Mouse (Mus musculus): ENCODE measurements around the gene Sim2. TPM values are rescaled to one million over a fixed set of nuclear protein-coding genes. Genes with fewer than 3 reads are reported as not detected.

Gene Sim2
- polyA plus RNA-seq, 1 experiment from 2014 or later, result 0.16 TPM

- no peak overlapping the region for H3K9ac ChIP-seq (ENCODE audit: low read length)
- H3K27me3 ChIP-seq (ENCODE audit: control insufficient read depth, insufficient read depth, low read length), result no peaks in the 10 kb centered on the region
- ATAC-seq (ENCODE audit: insufficient read depth, low FRiP score, low TSS enrichment), result no peak
- no peak overlapping the region for H3K4me3 ChIP-seq (ENCODE audit: low read depth, low read length)
- no peaks in the 10 kb centered on the region for H3K9me3 ChIP-seq (ENCODE audit: control insufficient read depth, low read length)
- WGBS, result 73% methylated on average over 10 of the region's 10 CpGs
- H3K4me2 ChIP-seq (ENCODE audit: low read depth), result no peak overlapping the region
- H3K27ac ChIP-seq (ENCODE audit: low read depth, low read length), result no peak overlapping the region
- no peak for DNase-seq (ENCODE audit: low spot score)
- peaks cover 6% of the 10 kb centered on the region for H3K4me1 ChIP-seq (ENCODE audit: control insufficient read depth, insufficient read depth, low read length)
- H3K36me3 ChIP-seq (ENCODE audit: control insufficient read depth, insufficient read depth, low read length), result no peaks in the 10 kb centered on the region
These were observed 56.0 kb downstream of the Sim2 start for GRCm38 (mm10) chr16:94140746-94141145.

- Histone ChIP-seq H3K27ac (ENCODE audit: low read depth, low read length) (no peak overlapping the region), H3K4me1 (ENCODE audit: control insufficient read depth, insufficient read depth, low read length) (peaks cover 9% of the 10 kb centered on the region), H3K4me3 (ENCODE audit: low read depth, low read length) (no peak overlapping the region), H3K4me2 (ENCODE audit: low read depth) (no peak overlapping the region), H3K27me3 (ENCODE audit: control insufficient read depth, insufficient read depth, low read length) (no peaks in the 10 kb centered on the region), H3K9me3 (ENCODE audit: control insufficient read depth, low read length) (no peaks in the 10 kb centered on the region), H3K36me3 (ENCODE audit: control insufficient read depth, insufficient read depth, low read length) (no peaks in the 10 kb centered on the region), H3K9ac (ENCODE audit: low read length) (no peak overlapping the region)
- 24% methylated on average over 10 of the region's 10 CpGs for WGBS
- ATAC-seq (ENCODE audit: insufficient read depth, low FRiP score, low TSS enrichment) (no peak), DNase-seq (ENCODE audit: low spot score) (no peak)
These were observed 58.6 kb downstream of the Sim2 start for GRCm38 (mm10) chr16:94143325-94143724.

- DNase-seq (ENCODE audit: low spot score), result no peak
- Histone ChIP-seq H3K4me3 (ENCODE audit: low read depth, low read length) (no peak overlapping the region), H3K27me3 (ENCODE audit: control insufficient read depth, insufficient read depth, low read length) (no peaks in the 10 kb centered on the region), H3K27ac (ENCODE audit: low read depth, low read length) (no peak overlapping the region), H3K36me3 (ENCODE audit: control insufficient read depth, insufficient read depth, low read length) (no peaks in the 10 kb centered on the region), H3K4me1 (ENCODE audit: control insufficient read depth, insufficient read depth, low read length) (peaks cover 9% of the 10 kb centered on the region), H3K9ac (ENCODE audit: low read length) (no peak overlapping the region), H3K9me3 (ENCODE audit: control insufficient read depth, low read length) (no peaks in the 10 kb centered on the region), H3K4me2 (ENCODE audit: low read depth) (peak overlapping the region; percentile 5; the same call in 1 of the 2 replicates)
- 48% methylated on average over 11 of the region's 11 CpGs for WGBS
- no peak for ATAC-seq (ENCODE audit: insufficient read depth, low FRiP score, low TSS enrichment)
These were observed 63.4 kb downstream of the Sim2 start for GRCm38 (mm10) chr16:94148139-94148538.

GRCm38 (mm10) chr16:94150125-94151103 lies 65.7 kb downstream of the Sim2 start:
- Histone ChIP-seq H3K4me2 (ENCODE audit: low read depth) (no peak overlapping the region), H3K27me3 (ENCODE audit: control insufficient read depth, insufficient read depth, low read length) (no peaks in the 10 kb centered on the region), H3K4me1 (ENCODE audit: control insufficient read depth, insufficient read depth, low read length) (peaks cover 10% of the 10 kb centered on the region), H3K9me3 (ENCODE audit: control insufficient read depth, low read length) (no peaks in the 10 kb centered on the region), H3K4me3 (ENCODE audit: low read depth, low read length) (no peak overlapping the region), H3K36me3 (ENCODE audit: control insufficient read depth, insufficient read depth, low read length) (no peaks in the 10 kb centered on the region), H3K9ac (ENCODE audit: low read length) (no peak overlapping the region), H3K27ac (ENCODE audit: low read depth, low read length) (no peak overlapping the region)
- DNase-seq (ENCODE audit: low spot score) (no peak), ATAC-seq (ENCODE audit: insufficient read depth, low FRiP score, low TSS enrichment) (no peak)
- WGBS, result 74% methylated on average over 15 of the region's 15 CpGs

- no peak overlapping the region for H3K9ac ChIP-seq (ENCODE audit: low read length)
These were observed 70.4 kb downstream of the Sim2 start for GRCm38 (mm10) chr16:94155041-94155653.

GRCm38 (mm10) chr16:94157819-94158218 lies 73.1 kb downstream of the Sim2 start:
- WGBS, result 72% methylated on average over 8 of the region's 8 CpGs
- no peak overlapping the region for H3K4me2 ChIP-seq (ENCODE audit: low read depth)
- no peaks in the 10 kb centered on the region for H3K36me3 ChIP-seq (ENCODE audit: control insufficient read depth, insufficient read depth, low read length)
- no peaks in the 10 kb centered on the region for H3K27me3 ChIP-seq (ENCODE audit: control insufficient read depth, insufficient read depth, low read length)
- DNase-seq (ENCODE audit: low spot score), result no peak
- no peaks in the 10 kb centered on the region for H3K9me3 ChIP-seq (ENCODE audit: control insufficient read depth, low read length)
- no peak overlapping the region for H3K9ac ChIP-seq (ENCODE audit: low read length)
- no peak for ATAC-seq (ENCODE audit: insufficient read depth, low FRiP score, low TSS enrichment)
- peaks cover 16% of the 10 kb centered on the region for H3K4me1 ChIP-seq (ENCODE audit: control insufficient read depth, insufficient read depth, low read length)
- H3K4me3 ChIP-seq (ENCODE audit: low read depth, low read length), result no peak overlapping the region
- H3K27ac ChIP-seq (ENCODE audit: low read depth, low read length), result no peak overlapping the region

More at GRCm38 (mm10) chr16:94155041-94155653, 70.4 kb downstream of the Sim2 start:
- no peak overlapping the region for H3K27ac ChIP-seq (ENCODE audit: low read depth, low read length)
- ATAC-seq (ENCODE audit: insufficient read depth, low FRiP score, low TSS enrichment) (no peak), DNase-seq (ENCODE audit: low spot score) (no peak)
- no peaks in the 10 kb centered on the region for H3K9me3 ChIP-seq (ENCODE audit: control insufficient read depth, low read length)
- H3K27me3 ChIP-seq (ENCODE audit: control insufficient read depth, insufficient read depth, low read length), result no peaks in the 10 kb centered on the region
- H3K4me1 ChIP-seq (ENCODE audit: control insufficient read depth, insufficient read depth, low read length), result peaks cover 14% of the 10 kb centered on the region
- H3K4me3 ChIP-seq (ENCODE audit: low read depth, low read length), result no peak overlapping the region
- 26% methylated on average over 14 of the region's 14 CpGs for WGBS
- no peaks in the 10 kb centered on the region for H3K36me3 ChIP-seq (ENCODE audit: control insufficient read depth, insufficient read depth, low read length)
- no peak overlapping the region for H3K4me2 ChIP-seq (ENCODE audit: low read depth)

GRCm38 (mm10) chr16:94162000-94162399 lies 77.3 kb downstream of the Sim2 start:
- H3K9ac ChIP-seq (ENCODE audit: low read length), result no peak overlapping the region
- no peak overlapping the region for H3K4me2 ChIP-seq (ENCODE audit: low read depth)
- ATAC-seq (ENCODE audit: insufficient read depth, low FRiP score, low TSS enrichment) (no peak), DNase-seq (ENCODE audit: low spot score) (no peak)
- H3K27me3 ChIP-seq (ENCODE audit: control insufficient read depth, insufficient read depth, low read length), result no peaks in the 10 kb centered on the region
- H3K27ac ChIP-seq (ENCODE audit: low read depth, low read length), result no peak overlapping the region
- no peak overlapping the region for H3K4me3 ChIP-seq (ENCODE audit: low read depth, low read length)
- 45% methylated on average over 6 of the region's 6 CpGs for WGBS
- H3K36me3 ChIP-seq (ENCODE audit: control insufficient read depth, insufficient read depth, low read length), result no peaks in the 10 kb centered on the region
- H3K4me1 ChIP-seq (ENCODE audit: control insufficient read depth, insufficient read depth, low read length), result 0 out of 2 replicates have a peak, but pooled peaks cover 5% of the 10 kb centered on the region
- no peaks in the 10 kb centered on the region for H3K9me3 ChIP-seq (ENCODE audit: control insufficient read depth, low read length)

- no peaks in the 10 kb centered on the region for H3K9me3 ChIP-seq (ENCODE audit: control insufficient read depth, low read length)
- DNase-seq (ENCODE audit: low spot score) (no peak), ATAC-seq (ENCODE audit: insufficient read depth, low FRiP score, low TSS enrichment) (no peak)
- 0 out of 2 replicates have a peak, but pooled peaks cover 5% of the 10 kb centered on the region for H3K4me1 ChIP-seq (ENCODE audit: control insufficient read depth, insufficient read depth, low read length)
- no peaks in the 10 kb centered on the region for H3K27me3 ChIP-seq (ENCODE audit: control insufficient read depth, insufficient read depth, low read length)
- 86% methylated on average over 11 of the region's 11 CpGs for WGBS
- H3K4me3 ChIP-seq (ENCODE audit: low read depth, low read length), result no peak overlapping the region
- no peaks in the 10 kb centered on the region for H3K36me3 ChIP-seq (ENCODE audit: control insufficient read depth, insufficient read depth, low read length)
- no peak overlapping the region for H3K9ac ChIP-seq (ENCODE audit: low read length)
- H3K27ac ChIP-seq (ENCODE audit: low read depth, low read length), result no peak overlapping the region
- no peak overlapping the region for H3K4me2 ChIP-seq (ENCODE audit: low read depth)
These were observed 78.3 kb downstream of the Sim2 start for GRCm38 (mm10) chr16:94163051-94163450.
